Mouse (Mus musculus) lung, adult 2 months (tissue): ENCODE measurements around the gene Slc22a18.

Experiments
- CTCF ChIP-seq: fragments of 200-500 bp; IDR thresholded peaks from 2 replicates; pipeline ENCODE4 v1.5.1; 2011; ENCODE audit warnings: mild to moderate bottlenecking, low read length, control low read depth; ENCODE audit not compliant: insufficient read depth
- POLR2A ChIP-seq: fragments of 200-500 bp; IDR thresholded peaks from 2 replicates; pipeline ENCODE4 v1.6.1; 2011; ENCODE audit warnings: low read depth, mild to moderate bottlenecking, control low read depth, low read length, borderline replicate concordance; ENCODE audit errors: extremely low read depth

- TF ChIP-seq CTCF (no peak), POLR2A (no peak)
Measured at GRCm38 (mm10) chr7:143502418-143503200, 29.1 kb downstream of the Slc22a18 start, which contains the start of gene Phlda2.
